Mouse (Mus musculus): ENCODE data around the gene Mrpl4.

DNA sequence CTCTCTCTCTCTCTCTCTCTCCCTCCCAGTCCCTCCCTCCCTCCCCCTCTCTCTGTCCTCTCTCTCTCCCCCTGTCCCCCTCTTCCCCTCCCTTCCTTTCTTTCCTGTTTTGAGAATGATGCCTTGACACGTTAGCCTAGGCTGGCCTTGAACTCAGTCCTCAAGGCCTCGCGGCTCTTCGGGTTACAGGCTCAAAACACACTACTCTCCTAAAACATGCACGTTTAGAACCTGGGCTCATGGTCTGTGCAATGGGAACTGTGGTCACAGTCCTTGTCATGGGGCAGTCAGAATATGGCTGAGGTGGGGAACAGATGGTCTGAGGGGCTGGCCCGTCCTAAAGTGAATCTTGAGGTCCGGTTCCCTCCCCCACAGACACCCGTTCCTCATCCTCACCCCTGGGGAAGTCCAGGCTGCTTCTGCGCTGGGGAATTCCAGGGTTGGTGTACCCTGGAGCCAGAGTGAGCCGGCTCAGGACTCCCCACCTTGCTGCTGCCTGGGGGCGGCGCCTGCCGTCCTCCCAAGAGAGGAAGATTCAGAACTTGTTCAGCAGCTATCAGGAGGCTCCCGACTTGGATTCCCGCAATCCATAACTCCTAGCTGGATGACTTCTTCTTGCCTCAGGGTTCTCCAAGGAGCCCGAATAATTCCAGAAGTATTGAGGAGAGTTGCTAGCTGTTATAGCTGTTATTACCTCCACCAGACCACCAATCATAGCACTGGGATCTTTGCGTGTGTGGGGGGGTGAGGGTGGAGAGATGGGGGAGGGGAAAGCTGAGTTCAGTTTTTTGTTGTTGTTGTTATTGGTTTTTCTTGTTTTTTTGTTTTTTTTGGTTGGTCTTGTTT is 14.0 kb downstream of the Mrpl4 start:
- no peak for TF ChIP-seq POLR2A (IDR thresholded peaks at IDR 0.05; ENCODE audit: borderline replicate concordance, insufficient read depth, low read length)
- no peak for TF ChIP-seq CTCF (IDR thresholded peaks at IDR 0.05; ENCODE audit: borderline replicate concordance, insufficient read depth, low read depth, low read length)

All from cerebellum, adult 2 months (tissue).